Mouse (Mus musculus): ENCODE results near the gene Krt18.

The Krt18 gene

GRCm38 (mm10) chr15:102007097-102008069, 20.6 kb upstream of the Krt18 start:
- in situ Hi-C loops (cut with MboI; ENCODE audit: unreplicated experiment in 2 of 2): no loop called here

GRCm38 (mm10) chr15:102010569-102011245, 17.3 kb upstream of the Krt18 start:
- in situ Hi-C loops (cut with MboI; ENCODE audit: unreplicated experiment in 2 of 2): no loop called here

GRCm38 (mm10) chr15:102012260-102012765, 15.7 kb upstream of the Krt18 start:
- in situ Hi-C loops (cut with MboI; ENCODE audit: unreplicated experiment in 2 of 2): no loop called here

GRCm38 (mm10) chr15:102013651-102014050, 14.3 kb upstream of the Krt18 start:
- in situ Hi-C loops (cut with MboI; ENCODE audit: unreplicated experiment in 2 of 2): no loop called here

- in situ Hi-C loops (cut with MboI; ENCODE audit: unreplicated experiment in 2 of 2): no loop called here
These were observed 13.1 kb upstream of the Krt18 start for GRCm38 (mm10) chr15:102014848-102015247.

- in situ Hi-C loops (cut with MboI; ENCODE audit: unreplicated experiment in 2 of 2): no loop called here
These were observed 11.9 kb upstream of the Krt18 start for GRCm38 (mm10) chr15:102016096-102016495.

- in situ Hi-C loops (cut with MboI; ENCODE audit: unreplicated experiment in 2 of 2): no loop called here
These were observed 11.2 kb upstream of the Krt18 start for GRCm38 (mm10) chr15:102016787-102017186.

- in situ Hi-C loops (cut with MboI; ENCODE audit: unreplicated experiment in 2 of 2): no loop called here
These were observed 10.0 kb upstream of the Krt18 start for GRCm38 (mm10) chr15:102017918-102018463.

GRCm38 (mm10) chr15:102022481-102022880, 5.5 kb upstream of the Krt18 start:
- in situ Hi-C loops (cut with MboI; ENCODE audit: unreplicated experiment in 2 of 2): no loop called here

- in situ Hi-C loops (cut with MboI; ENCODE audit: unreplicated experiment in 2 of 2): no loop called here
These were observed 4.1 kb upstream of the Krt18 start for GRCm38 (mm10) chr15:102023888-102024287.

- in situ Hi-C loops (cut with MboI; ENCODE audit: unreplicated experiment in 2 of 2): no loop called here
These were observed 2.7 kb upstream of the Krt18 start for GRCm38 (mm10) chr15:102025136-102025872.

GRCm38 (mm10) chr15:102026430-102026829, 1.6 kb upstream of the Krt18 start:
- in situ Hi-C loops (cut with MboI; ENCODE audit: unreplicated experiment in 2 of 2): no loop called here

GRCm38 (mm10) chr15:102034121-102035053, 6.4 kb downstream of the Krt18 start:
- in situ Hi-C loops (cut with MboI; ENCODE audit: unreplicated experiment in 2 of 2): no loop called here

- in situ Hi-C loops (cut with MboI; ENCODE audit: unreplicated experiment in 2 of 2): no loop called here
These were observed 12.3 kb downstream of the Krt18 start for GRCm38 (mm10) chr15:102040277-102040676.

- in situ Hi-C loops (cut with MboI; ENCODE audit: unreplicated experiment in 2 of 2): no loop called here
These were observed 14.0 kb downstream of the Krt18 start for GRCm38 (mm10) chr15:102041951-102042350.

GRCm38 (mm10) chr15:102044745-102045144, 16.8 kb downstream of the Krt18 start:
- in situ Hi-C loops (cut with MboI; ENCODE audit: unreplicated experiment in 2 of 2): no loop called here

GRCm38 (mm10) chr15:102045691-102046090, 17.7 kb downstream of the Krt18 start:
- in situ Hi-C loops (cut with MboI; ENCODE audit: unreplicated experiment in 2 of 2): no loop called here

GRCm38 (mm10) chr15:102048006-102048405, 20.0 kb downstream of the Krt18 start:
- in situ Hi-C loops (cut with MboI; ENCODE audit: unreplicated experiment in 2 of 2): no loop called here

GRCm38 (mm10) chr15:102049871-102050270, 21.9 kb downstream of the Krt18 start:
- in situ Hi-C loops (cut with MboI; ENCODE audit: unreplicated experiment in 2 of 2): no loop called here

Measured in v-Abl transformed pro-B cells (cell line).